Mouse (Mus musculus): Measurements from ENCODE around the gene Zfp335.
"Not testable (repeated sequence)": the region's sequence is repeated elsewhere in the genome, so short reads cannot be mapped to it uniquely, and the experiment has no call there.

The Zfp335 gene

DNA sequence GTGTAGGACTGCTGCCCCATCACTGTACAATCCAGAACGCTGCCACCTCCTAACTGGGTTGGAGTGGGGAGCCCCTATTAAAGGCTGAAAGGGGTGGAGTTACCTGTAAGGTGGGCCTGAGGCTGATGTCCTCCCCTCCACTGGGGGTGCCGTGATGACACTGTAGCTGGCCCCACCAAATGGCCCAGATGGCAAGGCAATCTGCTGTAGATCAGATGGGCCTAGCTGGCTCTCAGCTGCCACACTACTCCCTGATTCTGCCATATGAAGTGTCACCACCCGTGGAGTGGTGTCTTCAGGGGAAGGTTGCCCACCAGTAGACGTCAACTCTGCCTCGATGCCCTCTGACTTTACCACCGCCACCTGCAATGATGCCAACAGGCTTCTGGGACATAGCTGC is 15.7 kb downstream of the Zfp335 start:
- no peak for DNase-seq (ENCODE audit: low spot score in 2 of 2)

GRCm38 (mm10) chr2:164894644-164895043 is 16.9 kb downstream of the Zfp335 start:
- DNase-seq (ENCODE audit: low spot score in 2 of 2): no peak

DNA sequence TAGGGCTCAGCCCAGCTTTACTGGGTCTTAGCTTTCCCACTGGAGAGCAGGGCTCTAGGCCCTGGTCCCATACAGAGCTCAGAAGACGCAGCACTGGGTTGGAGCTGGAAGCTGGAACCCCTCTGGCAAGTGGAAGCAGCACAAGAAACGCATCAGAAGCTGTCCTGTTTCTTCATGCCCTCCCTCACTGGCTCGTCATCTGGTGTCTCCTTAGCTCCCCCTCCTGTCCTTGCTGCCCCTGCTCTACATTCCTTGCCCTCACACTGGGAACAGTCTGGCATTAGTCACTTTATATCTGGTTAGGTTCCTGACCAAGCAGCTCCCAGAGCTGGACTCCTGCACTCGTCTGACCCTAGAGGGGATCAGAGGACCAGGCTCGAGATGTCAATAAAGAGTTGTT is 17.5 kb downstream of the Zfp335 start:
- DNase-seq (ENCODE audit: low spot score in 2 of 2): no peak

DNA sequence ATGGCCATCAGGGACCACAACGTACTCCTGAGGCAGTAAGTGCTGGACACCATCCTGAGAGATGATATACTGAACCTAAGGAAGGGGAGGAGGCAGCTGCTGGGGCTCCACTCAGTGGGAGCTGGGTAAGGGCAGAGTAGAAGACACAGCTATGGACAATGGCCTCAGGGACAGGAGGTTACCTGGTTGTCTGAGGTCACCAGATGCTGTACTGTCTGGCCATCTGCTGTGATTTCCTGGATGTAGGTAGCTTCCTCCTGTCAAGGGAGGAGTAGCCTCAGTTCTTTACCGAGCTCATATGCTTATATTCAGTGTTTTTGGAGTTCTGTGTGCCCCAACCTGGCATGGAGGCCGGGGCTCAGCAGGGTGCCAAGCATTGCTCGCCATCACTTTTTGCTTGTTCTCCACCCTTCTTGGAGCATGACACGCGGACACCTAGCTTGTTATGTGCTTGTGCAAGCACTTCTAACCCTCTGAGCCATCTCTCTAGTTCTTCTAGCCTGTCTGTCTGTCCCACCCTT is 18.8 kb downstream of the Zfp335 start:
- no peak for DNase-seq (ENCODE audit: low spot score in 2 of 2)

DNA sequence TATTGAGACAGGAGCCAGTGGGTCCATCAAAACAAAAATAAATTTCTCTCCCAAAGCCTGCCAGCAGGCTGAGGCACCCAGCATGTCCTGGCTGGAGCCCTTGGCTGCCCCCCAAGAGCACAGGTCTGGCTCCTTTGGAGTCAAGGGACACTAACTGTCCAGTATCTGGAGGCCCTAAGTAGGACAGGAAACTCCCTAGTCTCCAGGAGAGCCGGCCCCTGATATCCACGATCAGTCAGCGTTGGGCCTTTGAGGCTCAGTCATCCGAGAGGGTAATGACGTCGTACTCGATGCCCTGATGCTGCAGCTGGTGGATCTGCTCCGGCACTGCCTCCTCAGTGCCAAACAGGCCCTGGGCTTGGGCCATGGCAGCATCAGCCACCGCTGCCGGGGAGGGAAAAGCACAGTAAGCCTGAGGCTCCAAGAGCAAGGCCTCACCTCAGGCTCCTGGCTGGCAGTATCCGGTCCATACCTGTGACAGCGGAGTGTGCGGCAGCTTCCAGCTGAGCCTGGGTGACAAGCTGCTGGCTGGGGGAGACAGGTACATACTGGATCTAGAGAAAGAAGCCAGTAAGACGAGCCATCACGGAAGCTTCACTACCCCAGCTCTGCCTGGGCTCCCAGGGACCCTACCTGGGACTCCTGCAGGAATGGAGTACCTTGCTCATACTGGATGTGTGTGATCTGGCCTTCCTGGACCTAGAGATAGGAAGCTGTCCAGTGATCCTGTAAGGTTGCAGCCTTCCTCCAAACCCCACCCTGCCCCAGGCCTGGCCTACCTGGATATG is 19.5 kb downstream of the Zfp335 start:
- no peak for DNase-seq (ENCODE audit: low spot score in 2 of 2)

DNA sequence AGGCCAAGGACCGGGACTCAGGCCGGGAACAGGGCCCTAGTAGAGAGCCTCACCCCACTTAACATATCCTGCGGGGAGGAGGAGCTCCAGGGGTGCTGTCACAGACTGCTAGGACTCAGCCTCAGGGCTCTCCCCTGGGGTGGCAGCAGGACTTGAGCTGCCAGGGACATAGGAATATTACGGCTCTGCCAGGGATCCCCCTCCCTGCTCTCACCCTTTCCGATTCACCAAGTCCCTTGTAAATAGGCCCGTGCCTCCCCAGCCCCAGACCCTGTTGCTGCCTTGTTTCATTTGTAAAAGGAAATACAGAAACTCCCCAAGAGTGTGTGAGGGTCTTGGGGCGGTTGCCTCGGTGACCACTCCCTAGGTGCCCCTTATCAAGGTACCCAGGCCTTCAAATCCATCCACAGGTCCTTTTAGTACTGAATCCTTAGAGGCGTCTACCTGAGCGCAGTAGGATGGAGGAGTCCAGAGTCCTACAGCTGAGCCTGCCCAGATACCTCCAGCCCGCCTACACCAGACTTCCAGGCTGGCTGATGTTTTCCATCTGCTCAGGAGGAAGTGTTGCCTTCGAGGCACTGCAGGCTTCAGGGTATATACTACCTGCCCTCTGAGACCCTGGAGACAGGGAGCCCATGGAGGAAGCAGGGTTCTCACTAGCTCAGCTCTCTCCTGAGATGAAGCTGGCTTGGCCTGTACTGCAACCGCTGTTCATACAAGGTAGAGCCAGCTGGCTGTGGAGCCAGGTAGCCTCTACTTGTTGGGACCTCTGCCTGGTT is 20.3 kb downstream of the Zfp335 start:
- no peak for DNase-seq (ENCODE audit: low spot score in 2 of 2)

- no peak for DNase-seq (ENCODE audit: low spot score in 2 of 2)
Observed at GRCm38 (mm10) chr2:164890411-164891049, 21.0 kb downstream of the Zfp335 start.

DNA sequence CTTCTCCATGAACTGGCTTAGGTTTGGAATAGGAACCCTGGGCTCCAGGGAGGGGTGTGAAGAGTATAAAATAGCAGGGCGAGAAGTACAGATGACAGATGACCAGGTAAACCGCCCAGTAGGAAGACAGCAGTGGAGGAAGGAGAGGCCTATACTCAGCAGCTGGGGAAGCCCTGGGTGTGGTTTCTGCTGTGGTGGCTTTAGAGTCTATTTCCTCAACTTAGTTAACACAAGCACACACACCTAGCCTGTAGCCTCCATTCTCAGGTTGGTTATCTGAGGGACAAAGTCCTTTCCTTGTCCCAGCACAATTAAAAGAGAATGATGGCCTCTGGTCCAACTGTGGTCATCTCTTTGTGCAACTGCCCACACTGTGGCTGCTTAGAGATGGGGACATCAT is 21.6 kb downstream of the Zfp335 start:
- no peak for DNase-seq (ENCODE audit: low spot score in 2 of 2)

DNA sequence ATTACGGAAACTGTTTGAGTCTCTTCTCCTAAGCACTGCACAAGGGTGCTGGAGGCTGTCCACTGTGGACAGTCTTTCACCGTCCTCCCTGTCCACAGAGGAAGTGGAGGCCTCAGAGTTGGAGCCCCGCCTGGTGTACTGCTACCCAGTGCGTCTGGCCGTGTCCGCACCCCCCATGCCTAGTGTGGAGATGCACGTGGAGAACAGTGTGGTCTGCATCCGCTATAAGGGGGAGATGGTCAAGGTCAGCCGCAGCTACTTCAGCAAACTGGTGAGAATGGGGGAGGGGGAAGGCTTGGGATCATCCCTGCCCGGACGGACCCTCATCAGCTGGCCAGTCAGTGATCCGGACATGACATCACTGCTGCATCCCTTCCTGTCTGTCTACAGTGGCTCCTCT is 22.6 kb downstream of the Zfp335 start:
- no peak for DNase-seq (ENCODE audit: low spot score in 2 of 2)

- no peak for DNase-seq (ENCODE audit: low spot score in 2 of 2)
Observed at GRCm38 (mm10) chr2:164886617-164887016, 24.9 kb downstream of the Zfp335 start.

DNA sequence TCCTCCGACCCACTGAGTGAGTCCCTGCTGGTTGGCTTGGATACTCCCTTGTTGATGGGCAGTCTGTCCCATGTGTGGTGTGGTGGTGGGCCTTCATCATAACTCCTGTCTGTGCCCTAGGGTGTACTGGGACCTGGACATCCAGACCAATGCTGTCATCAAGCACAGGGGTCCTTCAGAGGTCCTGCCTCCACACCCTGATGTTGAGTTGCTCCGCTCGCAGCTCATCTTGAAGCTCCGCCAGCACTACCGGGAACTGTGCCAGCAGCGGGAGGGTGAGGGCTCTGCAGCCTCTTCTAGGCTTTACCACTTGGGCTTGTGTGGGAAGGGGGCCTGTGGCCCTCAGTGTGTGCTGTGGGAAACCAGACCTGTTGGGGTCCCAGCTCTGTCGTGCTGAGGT is 25.8 kb downstream of the Zfp335 start:
- DNase-seq (ENCODE audit: low spot score in 2 of 2): no peak

- DNase-seq (ENCODE audit: low spot score in 2 of 2): peak in 1 of 2 experiments; percentile 28
Observed at GRCm38 (mm10) chr2:164882619-164883018, 28.9 kb downstream of the Zfp335 start.

DNA sequence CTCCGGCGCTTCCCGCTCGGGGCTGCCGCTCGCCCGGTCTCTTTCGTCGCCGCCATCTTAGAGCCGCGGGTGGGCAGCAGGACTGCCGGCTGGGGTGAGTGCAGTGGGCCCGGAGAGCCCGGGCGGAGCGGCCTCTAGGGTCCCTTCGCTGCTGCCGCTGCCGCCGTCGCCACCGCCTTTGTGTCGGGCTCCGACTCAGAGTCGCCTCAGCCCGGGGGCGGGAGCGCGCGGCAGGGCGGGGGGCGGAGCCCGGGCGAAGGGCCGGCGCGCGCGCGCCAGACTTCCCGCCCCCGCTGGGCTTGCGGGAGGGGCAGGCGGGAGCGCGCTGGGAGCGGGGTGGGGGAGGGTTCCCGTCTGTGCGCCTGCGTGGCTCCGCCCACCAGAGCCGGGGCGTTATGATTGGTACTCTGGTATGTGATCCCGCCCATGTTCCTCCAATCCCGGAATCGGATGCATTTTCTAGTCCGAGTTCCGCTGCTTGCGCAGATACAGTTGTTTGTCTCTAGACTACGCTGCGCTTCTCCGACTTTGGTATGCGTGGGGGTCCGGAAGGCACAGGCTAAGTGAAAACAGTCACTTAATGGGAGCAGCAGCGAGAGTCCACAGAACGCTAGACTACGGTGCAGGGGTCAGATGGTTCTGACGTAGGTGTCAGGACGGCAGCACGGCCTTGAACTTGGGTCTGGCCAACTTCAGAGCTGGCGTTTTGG is 31.8 kb downstream of the Zfp335 start:
- peak; percentile 91 to 92 for DNase-seq (ENCODE audit: low spot score in 2 of 2)

DNA sequence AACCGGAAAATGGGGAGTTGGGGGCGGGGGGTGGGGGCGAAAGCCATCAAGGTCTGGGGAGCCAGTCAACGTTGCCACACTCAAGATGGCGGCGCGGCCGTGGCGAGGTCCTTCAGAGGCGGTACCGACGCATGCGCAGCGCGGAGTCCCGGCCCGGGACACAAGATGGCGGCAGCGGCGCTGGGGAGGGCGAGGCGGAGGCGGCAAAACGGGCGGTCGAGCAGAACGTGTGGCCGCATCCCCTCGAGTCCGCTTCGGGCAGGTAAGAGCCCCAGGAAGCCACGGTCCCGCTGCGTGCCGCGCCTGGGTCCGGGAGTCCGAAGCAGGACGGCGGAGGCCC is 32.4 kb downstream of the Zfp335 start, which contains the start of gene Pcif1:
Gene Pcif1, plus strand, starts transcription at position 77 of the 340 bp plus-strand sequence.
- DNase-seq (ENCODE audit: low spot score in 2 of 2): peak; percentile 93 to 96

DNA sequence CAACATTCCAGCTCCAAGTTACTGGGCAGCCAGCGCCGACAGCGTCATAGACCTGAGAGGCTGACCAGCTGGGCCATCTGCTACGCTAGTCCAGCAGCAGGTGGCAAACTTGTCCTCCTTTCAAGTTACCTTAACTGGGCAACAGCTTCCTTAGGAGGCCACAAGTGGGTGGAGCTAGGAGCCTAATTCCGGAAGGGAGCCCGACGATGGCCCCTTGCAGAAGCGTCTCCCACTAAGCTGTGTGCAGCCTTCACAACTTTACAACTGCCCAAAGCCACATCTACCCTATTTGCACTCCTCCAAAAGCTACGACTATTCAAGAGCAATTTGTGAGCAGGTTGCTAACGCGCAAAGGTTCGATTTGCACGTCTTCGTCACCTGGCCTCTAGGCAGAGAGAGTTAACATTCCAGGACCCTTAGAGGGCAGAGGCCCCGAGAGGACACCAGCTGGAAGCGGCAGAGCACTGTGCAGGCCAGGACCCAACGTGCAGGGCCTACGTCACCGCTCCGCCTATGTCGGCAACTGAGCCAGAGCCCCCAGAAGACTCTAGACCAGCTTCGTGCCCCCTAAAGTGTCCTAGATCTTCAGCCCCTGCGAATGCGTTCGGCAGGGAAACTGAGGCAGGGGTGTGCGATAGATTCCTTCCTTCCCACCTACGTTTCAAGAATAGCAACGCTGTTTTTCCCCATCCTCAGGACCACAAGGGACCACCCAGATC is 32.9 kb downstream of the Zfp335 start:
- peak in 1 of 2 experiments; percentile 41 for DNase-seq (ENCODE audit: low spot score in 2 of 2)

DNA sequence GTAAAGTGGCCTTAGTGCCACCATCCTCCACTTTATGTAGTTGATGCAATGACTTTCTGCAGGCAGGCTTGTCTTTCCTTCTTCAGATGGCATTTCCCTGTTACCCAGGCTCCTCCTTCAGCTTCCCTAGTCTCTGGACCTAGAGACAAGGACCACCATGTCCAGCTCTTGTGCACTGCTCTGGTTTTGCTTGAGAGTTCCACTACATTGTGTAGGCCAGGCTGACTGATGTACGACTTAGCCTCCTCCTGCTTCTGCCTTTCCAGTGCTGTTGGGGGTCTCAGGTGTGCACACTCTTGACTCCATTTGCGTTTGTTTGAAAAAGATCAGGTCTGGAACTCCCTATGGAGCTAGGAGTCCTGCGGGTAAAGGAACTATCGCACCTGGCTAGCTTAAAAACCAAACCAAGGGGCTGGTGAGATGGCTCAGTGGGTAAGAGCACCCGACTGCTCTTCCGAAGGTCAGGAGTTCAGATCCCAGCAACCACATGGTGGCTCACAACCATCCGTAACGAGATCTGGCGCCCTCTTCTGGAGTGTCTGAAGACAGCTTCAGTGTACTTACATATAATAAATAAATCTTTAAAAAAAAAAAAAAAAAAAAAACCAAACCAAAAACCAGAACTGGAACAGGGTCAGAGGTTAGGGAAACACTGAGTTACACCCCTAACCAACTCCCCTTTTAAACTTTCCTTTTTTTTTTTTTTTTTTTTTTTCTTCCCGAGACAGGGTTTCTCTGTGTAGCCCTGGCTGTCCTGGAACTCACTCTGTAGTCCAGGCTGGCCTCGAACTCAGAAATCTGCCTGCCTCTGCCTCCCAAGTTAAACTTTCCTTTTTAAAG is 34.0 kb downstream of the Zfp335 start:
- DNase-seq (ENCODE audit: low spot score in 2 of 2): not testable (repeated sequence)

DNA sequence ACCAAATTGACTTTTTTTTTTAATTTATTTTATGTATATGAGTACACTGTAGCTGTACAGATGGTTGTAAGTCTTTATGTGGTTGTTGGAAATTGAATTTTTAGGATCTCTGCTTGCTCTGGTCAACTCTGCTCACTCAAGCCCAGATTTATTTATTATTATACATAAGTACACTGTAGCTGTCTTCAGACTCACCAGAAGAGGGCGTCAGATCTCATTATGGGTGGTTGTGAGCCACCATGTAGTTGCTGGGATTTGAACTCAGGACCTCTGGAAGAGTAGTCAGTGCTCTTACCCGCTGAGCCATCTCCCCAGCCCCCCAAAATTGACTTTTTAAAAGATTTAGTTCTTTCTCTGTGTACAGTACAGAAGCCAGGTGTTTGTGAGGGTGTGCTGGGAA is 35.9 kb downstream of the Zfp335 start:
- DNase-seq (ENCODE audit: low spot score in 2 of 2): not testable (repeated sequence)

GRCm38 (mm10) chr2:164874239-164874769 is 37.3 kb downstream of the Zfp335 start:
- no peak for DNase-seq (ENCODE audit: low spot score in 2 of 2)

- DNase-seq (ENCODE audit: low spot score in 2 of 2): no peak
Observed at GRCm38 (mm10) chr2:164873621-164874020, 37.9 kb downstream of the Zfp335 start.
